Mouse (Mus musculus) liver, adult (tissue): Measurements from ENCODE around the gene Prkcq.
A peak's percentile ranks its signal among the peaks of the same experiment; 100 is the strongest.

Source experiments
- GATA4 ChIP-seq: IDR thresholded peaks from 2 replicates; pipeline ENCODE4 v1.6.1; 2014; ENCODE audit warnings: mild to moderate bottlenecking, low read length; ENCODE audit not compliant: insufficient replicate concordance

Gene Prkcq

DNA sequence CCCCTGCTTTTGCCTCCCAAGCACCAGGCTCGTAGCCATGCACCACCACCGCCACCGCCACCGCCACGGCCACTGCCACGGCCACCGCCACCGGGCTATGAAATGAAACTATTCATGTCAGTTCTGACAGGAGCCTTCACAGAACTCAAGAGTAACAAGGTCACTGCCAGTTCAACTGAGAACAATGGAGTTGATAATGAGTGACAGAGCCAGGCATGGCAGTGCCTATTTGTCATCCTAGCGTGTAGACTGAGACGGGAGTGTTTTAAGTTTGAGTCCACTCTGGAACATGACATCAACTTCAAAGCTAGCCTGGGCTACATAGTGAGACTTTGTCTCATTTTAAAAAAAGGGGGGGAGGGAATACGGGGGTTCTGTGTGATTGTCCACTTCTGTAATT is 30.9 kb downstream of the Prkcq start:
- no peak for TF ChIP-seq GATA4

GRCm38 (mm10) chr2:11203261-11203660 is 31.4 kb downstream of the Prkcq start:
- TF ChIP-seq GATA4, result no peak

GRCm38 (mm10) chr2:11204232-11204631 is 32.3 kb downstream of the Prkcq start:
- TF ChIP-seq GATA4, result no peak

GRCm38 (mm10) chr2:11204961-11205360 is 33.1 kb downstream of the Prkcq start:
- no peak for TF ChIP-seq GATA4

- TF ChIP-seq GATA4, result no peak
These were observed 33.8 kb downstream of the Prkcq start for GRCm38 (mm10) chr2:11205720-11206119.

- TF ChIP-seq GATA4, result no peak
These were observed 36.4 kb downstream of the Prkcq start for GRCm38 (mm10) chr2:11208263-11208662.

DNA sequence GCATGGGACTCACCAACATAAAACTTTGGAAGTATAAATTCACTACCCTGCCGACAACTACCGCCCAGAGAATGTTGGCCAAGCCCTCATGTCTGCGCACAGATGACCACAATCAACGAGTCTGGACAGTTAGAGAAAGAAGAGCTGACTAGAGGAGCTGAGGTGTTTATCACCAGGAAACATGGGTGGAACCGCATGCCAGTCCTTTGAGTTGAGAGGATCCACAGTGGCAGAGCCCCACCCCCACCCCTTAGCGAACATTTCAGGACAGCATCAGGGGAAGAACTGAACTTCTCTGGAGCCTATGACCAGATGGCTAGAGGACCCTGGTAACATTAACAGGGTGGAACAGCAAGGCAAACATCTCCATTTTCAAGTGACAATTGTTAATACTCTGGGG is 37.4 kb downstream of the Prkcq start:
- no peak for TF ChIP-seq GATA4

- peak; percentile 19; the same call in 1 of the 2 replicates for TF ChIP-seq GATA4
These were observed 38.5 kb downstream of the Prkcq start for GRCm38 (mm10) chr2:11210241-11210916.

GRCm38 (mm10) chr2:11211961-11212562 is 40.2 kb downstream of the Prkcq start:
- no peak for TF ChIP-seq GATA4

- TF ChIP-seq GATA4, result no peak
These were observed 44.5 kb downstream of the Prkcq start for GRCm38 (mm10) chr2:11216421-11216820.

GRCm38 (mm10) chr2:11216847-11217246 is 44.9 kb downstream of the Prkcq start:
- TF ChIP-seq GATA4, result no peak

DNA sequence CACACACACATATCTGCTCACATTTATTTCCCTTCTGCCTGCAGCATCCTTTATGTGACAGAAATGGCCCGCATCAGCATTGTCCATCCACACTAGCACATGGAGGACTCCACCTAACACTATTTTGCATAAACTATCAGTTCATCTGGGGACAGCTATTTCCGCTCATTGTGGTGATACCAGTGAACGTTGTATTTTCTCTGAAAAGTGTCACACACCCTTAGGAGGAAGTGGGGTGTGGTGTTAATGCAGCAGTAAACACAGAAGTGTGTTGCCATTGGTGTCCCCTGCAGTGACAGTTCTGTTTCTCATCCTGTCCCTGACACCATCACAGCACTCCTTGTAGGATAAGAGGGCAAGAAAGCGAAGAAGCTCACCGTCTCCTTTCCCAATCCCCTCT is 46.2 kb downstream of the Prkcq start:
- TF ChIP-seq GATA4, result peak; percentile 19; the same call in 1 of the 2 replicates

DNA sequence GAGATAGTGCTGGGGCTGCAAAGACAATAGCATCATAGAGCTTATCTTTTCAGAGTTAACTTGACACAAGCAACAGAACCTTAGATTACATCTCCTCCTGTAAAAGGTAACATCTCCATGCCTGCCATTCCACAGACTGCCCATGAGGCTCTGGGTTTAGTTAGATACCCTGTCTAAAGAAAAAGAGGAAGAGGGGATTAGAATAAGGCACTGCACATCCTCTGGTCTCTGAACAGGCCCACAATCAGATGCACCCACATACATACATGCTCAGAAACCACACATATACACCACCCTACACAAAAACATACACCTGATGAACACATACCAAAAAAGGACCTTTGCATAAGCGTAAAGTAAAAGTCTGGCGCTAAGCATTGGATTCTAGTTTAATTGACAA is 47.4 kb downstream of the Prkcq start:
- no peak for TF ChIP-seq GATA4

GRCm38 (mm10) chr2:11224808-11225484 is 53.0 kb downstream of the Prkcq start:
- TF ChIP-seq GATA4, result no peak

- no peak for TF ChIP-seq GATA4
These were observed 53.6 kb downstream of the Prkcq start for GRCm38 (mm10) chr2:11225485-11225876.

GRCm38 (mm10) chr2:11226555-11226954 is 54.6 kb downstream of the Prkcq start:
- no peak for TF ChIP-seq GATA4
